Mouse (Mus musculus) heart, adult 2 months (tissue): Measurements from ENCODE around the gene Gm2696.

Experiments
- CTCF ChIP-seq: fragments of 200-600 bp; IDR thresholded peaks from 2 replicates; pipeline ENCODE4 v1.8.1; 2022; ENCODE audit warnings: antibody characterized with exemption, mild to moderate bottlenecking, moderate library complexity
- EP300 ChIP-seq: fragments of 200-500 bp; IDR thresholded peaks from 2 replicates; pipeline ENCODE4 v1.6.1; 2011; ENCODE audit warnings: low read depth, low read length, control low read depth; ENCODE audit not compliant: insufficient read depth
- POLR2A ChIP-seq: fragments of 200-500 bp; IDR thresholded peaks from 2 replicates; pipeline ENCODE4 v1.6.1; 2011; ENCODE audit warnings: mild to moderate bottlenecking, low read depth, low read length, control low read depth; ENCODE audit not compliant: insufficient read depth

GRCm38 (mm10) chr10:77811743-77812142 lies 2.7 kb upstream of the Gm2696 start, which contains the start of gene Gm9507:
- no peak for TF ChIP-seq CTCF
- no peak for TF ChIP-seq POLR2A
- TF ChIP-seq EP300: no peak
